Comparison of ENCODE assay signal across 16 mouse cellular contexts in genomic region chr2:75714766-75715165, GRCm38 (mm10).
"Had no signal": no experiment of that assay in that cellular context is flagged by ENCODE, and none has a peak within 500 bp of the region (broad histone marks: within the 10 kb centered on the region; RNA-seq: fewer than 3 reads in every experiment).

No protein-coding gene starts in this region.

- H3K27ac ChIP-seq: hindbrain, embryonic 15.5 days; kidney, embryonic 15.5 days; limb, embryonic 13.5 days; liver, embryonic 13.5 days; midbrain, embryonic 12.5 days; neural tube, embryonic 13.5 days had no signal

- H3K36me3 ChIP-seq: hindbrain, embryonic 15.5 days; kidney, embryonic 15.5 days; limb, embryonic 13.5 days; liver, embryonic 13.5 days; midbrain, embryonic 12.5 days; neural tube, embryonic 13.5 days had no signal

- H3K9ac ChIP-seq: hindbrain, embryonic 15.5 days; kidney, embryonic 15.5 days; limb, embryonic 13.5 days; liver, embryonic 13.5 days; midbrain, embryonic 12.5 days; neural tube, embryonic 13.5 days had no signal

- H3K4me3 ChIP-seq: hindbrain, embryonic 15.5 days; kidney, embryonic 15.5 days; limb, embryonic 13.5 days; liver, embryonic 13.5 days; midbrain, embryonic 12.5 days; neural tube, embryonic 13.5 days had no signal

- H3K4me1 ChIP-seq: hindbrain, embryonic 15.5 days; midbrain, embryonic 12.5 days; neural tube, embryonic 13.5 days had no signal

- H3K9me3 ChIP-seq: hindbrain, embryonic 15.5 days; kidney, embryonic 15.5 days; limb, embryonic 13.5 days; liver, embryonic 13.5 days; midbrain, embryonic 12.5 days; neural tube, embryonic 13.5 days had no signal

- ATAC-seq: midbrain, embryonic 16.5 days had no signal

- H3K4me2 ChIP-seq: hindbrain, embryonic 15.5 days; kidney, embryonic 15.5 days; limb, embryonic 13.5 days; liver, embryonic 13.5 days; midbrain, embryonic 12.5 days; neural tube, embryonic 13.5 days had no signal

- H3K27me3 ChIP-seq: hindbrain, embryonic 15.5 days; kidney, embryonic 15.5 days; limb, embryonic 13.5 days; liver, embryonic 13.5 days; midbrain, embryonic 12.5 days; neural tube, embryonic 13.5 days had no signal

- DNase-seq: kidney, adult 2 months; kidney, postnatal 14 days; left cerebral cortex, postnatal 4 days; liver, embryonic 13.5 days; lung, adult 2 months; lung, postnatal 4 days; retina, postnatal 1 day; right cerebral cortex, postnatal 4 days; thymus, adult 18-20 months; thymus, postnatal 14 days had no signal
